Comparison of ENCODE assay signal across 13 mouse cellular contexts in the genomic region with DNA sequence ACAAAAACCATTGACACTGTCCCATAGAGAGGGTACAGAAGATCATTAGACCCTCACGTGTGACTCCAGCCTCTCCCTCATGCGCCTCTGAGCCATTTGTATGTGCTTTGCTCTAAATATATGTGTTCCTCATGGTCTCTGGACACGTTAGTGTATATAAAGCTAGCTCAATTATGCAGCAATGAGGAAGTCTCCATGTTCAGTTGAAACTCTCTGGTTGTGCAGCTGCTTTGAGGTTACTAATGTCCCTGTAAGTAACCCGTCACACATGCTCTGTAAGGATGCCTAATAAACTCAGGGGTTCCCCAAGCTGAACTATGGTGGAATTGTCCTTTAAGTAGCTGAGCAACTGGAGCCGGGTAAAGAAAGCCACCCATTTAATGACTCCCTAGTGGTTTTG.
DNase-seq lines count a peak whose midpoint lies in the region; ATAC-seq and TF ChIP-seq lines count a peak whose summit lies in the region.
"Had no signal": no experiment of that assay in that cellular context is flagged by ENCODE, and none has a peak within 500 bp of the region (broad histone marks: within the 10 kb centered on the region; RNA-seq: fewer than 3 reads in every experiment).

No protein-coding gene starts in this region.

- H3K4me3 ChIP-seq in midbrain, embryonic 12.5 days = no peak overlapping the region
- no peak overlapping the region for H3K4me3 ChIP-seq in midbrain, postnatal 0 days (ENCODE audit: low read depth, low read length)
- no peak overlapping the region for H3K4me3 ChIP-seq in forebrain, embryonic 16.5 days (replicated peaks; ENCODE audit: low read length)
- no peak overlapping the region for H3K4me3 ChIP-seq in hindbrain, postnatal 0 days (ENCODE audit: low read length)
- H3K4me3 ChIP-seq: embryonic facial prominence, embryonic 12.5 days; intestine, embryonic 15.5 days had no signal

- H3K9ac ChIP-seq in midbrain, embryonic 12.5 days (replicated peaks) = no peak overlapping the region
- no peak overlapping the region for H3K9ac ChIP-seq in midbrain, postnatal 0 days (replicated peaks; ENCODE audit: low read length, poor library complexity, severe bottlenecking)
- no peak overlapping the region for H3K9ac ChIP-seq in forebrain, embryonic 16.5 days (replicated peaks; ENCODE audit: low read depth, low read length)
- H3K9ac ChIP-seq in hindbrain, postnatal 0 days (replicated peaks; ENCODE audit: low read length) = no peak overlapping the region
- H3K9ac ChIP-seq: embryonic facial prominence, embryonic 12.5 days; intestine, embryonic 15.5 days had no signal

- 65% methylated on average over 5 of the region's 5 CpGs for WGBS in midbrain, embryonic 12.5 days
- WGBS in midbrain, postnatal 0 days = 49% methylated on average over 5 of the region's 5 CpGs
- WGBS in forebrain, embryonic 16.5 days = 49% methylated on average over 5 of the region's 5 CpGs
- 59% methylated on average over 5 of the region's 5 CpGs for WGBS in hindbrain, postnatal 0 days

- peaks cover 19% of the 10 kb centered on the region; the same call in 1 of the 2 replicates for H3K27me3 ChIP-seq in midbrain, embryonic 12.5 days
- no peaks in the 10 kb centered on the region for H3K27me3 ChIP-seq in midbrain, postnatal 0 days (ENCODE audit: insufficient read depth, low read length)
- no peaks in the 10 kb centered on the region for H3K27me3 ChIP-seq in forebrain, embryonic 16.5 days (replicated peaks; ENCODE audit: control insufficient read depth, insufficient read depth, low read length)
- no peaks in the 10 kb centered on the region for H3K27me3 ChIP-seq in hindbrain, postnatal 0 days (ENCODE audit: insufficient read depth, low read length)
- H3K27me3 ChIP-seq: embryonic facial prominence, embryonic 12.5 days; intestine, embryonic 15.5 days had no signal

- no peaks in the 10 kb centered on the region for H3K9me3 ChIP-seq in midbrain, embryonic 12.5 days
- no peaks in the 10 kb centered on the region for H3K9me3 ChIP-seq in midbrain, postnatal 0 days (ENCODE audit: low read length)
- H3K9me3 ChIP-seq in forebrain, embryonic 16.5 days (ENCODE audit: control insufficient read depth, low read length) = no peaks in the 10 kb centered on the region
- H3K9me3 ChIP-seq in hindbrain, postnatal 0 days (ENCODE audit: low read length) = no peaks in the 10 kb centered on the region
- H3K9me3 ChIP-seq: embryonic facial prominence, embryonic 12.5 days; intestine, embryonic 15.5 days had no signal

- intact Hi-C loops in left cerebral cortex, postnatal 36 days (cut with DNase I) = no loop called here

- H3K27ac ChIP-seq in midbrain, embryonic 12.5 days (replicated peaks) = peak overlapping the region; percentile 88
- H3K27ac ChIP-seq in midbrain, postnatal 0 days (ENCODE audit: low read depth, low read length) = no peak overlapping the region; the same call in 1 of the 2 replicates
- peak overlapping the region; percentile 92 for H3K27ac ChIP-seq in forebrain, embryonic 16.5 days (ENCODE audit: low read length)
- H3K27ac ChIP-seq in hindbrain, postnatal 0 days = peak overlapping the region; percentile 65; the same call in 1 of the 2 replicates
- H3K27ac ChIP-seq: intestine, embryonic 15.5 days had no signal

- H3K4me2 ChIP-seq in midbrain, embryonic 12.5 days (replicated peaks) = no peak overlapping the region
- no peak overlapping the region for H3K4me2 ChIP-seq in midbrain, postnatal 0 days (ENCODE audit: low read depth, low read length, poor library complexity, severe bottlenecking)
- H3K4me2 ChIP-seq in forebrain, embryonic 16.5 days (ENCODE audit: low read length) = no peak overlapping the region
- no peak overlapping the region for H3K4me2 ChIP-seq in hindbrain, postnatal 0 days (ENCODE audit: low read depth, low read length)
- H3K4me2 ChIP-seq: embryonic facial prominence, embryonic 12.5 days; intestine, embryonic 15.5 days had no signal

- no peak for ATAC-seq in midbrain, embryonic 12.5 days (ENCODE audit: low FRiP score, low read depth)
- no peak for ATAC-seq in midbrain, postnatal 0 days (ENCODE audit: low FRiP score)
- ATAC-seq in forebrain, embryonic 16.5 days = no peak
- ATAC-seq in hindbrain, postnatal 0 days = no peak
- ATAC-seq in neutrophil, adult 5-6 weeks (ENCODE audit: extremely low read depth, insufficient number of reproducible peaks, low FRiP score, poor library complexity, severe bottlenecking) = peak; percentile 36; the same call in 1 of the 2 replicates
- ATAC-seq: intestine, embryonic 15.5 days had no signal

- TF ChIP-seq CTCF in midbrain, postnatal 0 days (IDR thresholded peaks at IDR 0.05) = no peak
- no peak for TF ChIP-seq CTCF in hindbrain, postnatal 0 days (IDR thresholded peaks at IDR 0.05; ENCODE audit: low read depth)

- H3K36me3 ChIP-seq in midbrain, embryonic 12.5 days = no peaks in the 10 kb centered on the region
- H3K36me3 ChIP-seq in midbrain, postnatal 0 days (ENCODE audit: insufficient read depth, low read length) = no peaks in the 10 kb centered on the region
- H3K36me3 ChIP-seq in forebrain, embryonic 16.5 days (ENCODE audit: control insufficient read depth, insufficient read depth) = no peaks in the 10 kb centered on the region
- no peaks in the 10 kb centered on the region for H3K36me3 ChIP-seq in hindbrain, postnatal 0 days (ENCODE audit: insufficient read depth, low read length)
- H3K36me3 ChIP-seq: embryonic facial prominence, embryonic 12.5 days; intestine, embryonic 15.5 days had no signal

- DNase-seq in midbrain, postnatal 0 days (ENCODE audit: low spot score) = no peak
- DNase-seq in hindbrain, postnatal 0 days (ENCODE audit: low spot score) = no peak
- no peak for DNase-seq in left cerebral cortex, postnatal 36 days (ENCODE audit: low spot score in 2 of 2)
- DNase-seq in thymus, postnatal 4 days = no peak
- DNase-seq in heart, adult 11 months = no peak
- DNase-seq: cerebellum, adult 9-11 months; gastrocnemius, postnatal 25 days; kidney, postnatal 25 days had no signal

- peaks cover 8% of the 10 kb centered on the region; the same call in 1 of the 2 replicates for H3K4me1 ChIP-seq in midbrain, embryonic 12.5 days
- H3K4me1 ChIP-seq in midbrain, postnatal 0 days (ENCODE audit: insufficient read depth, low read length) = no peaks in the 10 kb centered on the region; the same call in 1 of the 2 replicates
- H3K4me1 ChIP-seq in forebrain, embryonic 16.5 days (replicated peaks; ENCODE audit: control insufficient read depth, insufficient read depth, low read length) = peaks cover 19% of the 10 kb centered on the region
- H3K4me1 ChIP-seq in hindbrain, postnatal 0 days (ENCODE audit: insufficient read depth, low read length) = no peaks in the 10 kb centered on the region
- H3K4me1 ChIP-seq: intestine, embryonic 15.5 days had no signal
